ENCODE assay signal across 8 mouse cellular contexts in the genomic region with DNA sequence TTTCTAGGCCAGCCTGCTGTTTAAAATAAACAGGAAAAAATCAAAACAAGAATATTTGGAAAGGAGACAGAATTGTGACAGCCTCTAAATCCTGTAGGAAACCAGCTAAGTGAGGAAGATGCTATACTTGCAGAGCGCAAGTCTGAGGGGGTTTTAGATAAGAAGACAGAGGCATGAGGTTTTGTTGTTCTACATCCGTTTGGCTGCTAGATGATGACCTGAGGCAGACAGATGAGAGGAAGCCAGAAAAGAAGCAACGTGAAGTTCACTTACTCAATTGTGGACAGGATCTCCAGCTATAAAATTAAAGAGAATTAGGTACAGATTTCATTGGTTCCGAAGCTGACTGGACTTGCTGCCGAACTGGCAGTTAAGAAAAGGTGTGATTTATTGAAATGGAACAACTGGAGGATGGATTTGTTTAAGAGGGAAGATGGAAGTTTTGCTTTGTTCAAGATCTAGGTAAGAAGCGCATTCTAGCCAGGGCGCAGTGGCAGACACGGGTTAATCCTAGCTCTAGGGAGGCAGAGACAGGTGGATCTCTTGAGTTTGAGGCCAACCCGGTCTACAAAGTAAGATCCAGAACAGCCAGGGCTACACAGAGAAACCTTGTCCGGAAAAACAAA. TPM values are rescaled to one million over a fixed set of nuclear protein-coding genes. Genes with fewer than 3 reads are reported as not detected.
A peak's percentile ranks its signal among the peaks of the same experiment; 100 is the strongest.
DNase-seq lines count a peak whose midpoint lies in the region; ATAC-seq lines count a peak whose summit lies in the region.

No protein-coding gene starts in this region.

- peak overlapping the region; percentile 44 for H3K4me3 ChIP-seq in hindbrain, embryonic 14.5 days (replicated peaks; ENCODE audit: low read length)
- H3K4me3 ChIP-seq in midbrain, embryonic 13.5 days (replicated peaks), result peak overlapping the region; percentile 64

- H3K4me2 ChIP-seq in hindbrain, embryonic 14.5 days (replicated peaks), result peak overlapping the region; percentile 81
- H3K4me2 ChIP-seq in midbrain, embryonic 13.5 days (replicated peaks), result peak overlapping the region; percentile 74

- no peaks in the 10 kb centered on the region for H3K9me3 ChIP-seq in hindbrain, embryonic 14.5 days (ENCODE audit: control insufficient read depth, low read length)
- no peaks in the 10 kb centered on the region for H3K9me3 ChIP-seq in midbrain, embryonic 13.5 days

- peaks cover 19% of the 10 kb centered on the region for H3K4me1 ChIP-seq in hindbrain, embryonic 14.5 days (replicated peaks; ENCODE audit: control insufficient read depth, insufficient read depth, low read length)
- peaks cover 32% of the 10 kb centered on the region for H3K4me1 ChIP-seq in midbrain, embryonic 13.5 days (replicated peaks)

- no peak; the same call in 1 of the 2 replicates for ATAC-seq in hindbrain, embryonic 14.5 days (ENCODE audit: low FRiP score)
- ATAC-seq in midbrain, embryonic 13.5 days, result no peak; the same call in 1 of the 2 replicates

- peak; percentile 32 for DNase-seq in kidney, adult 9 months
- no peak for DNase-seq in kidney, postnatal 36 days
- peak; percentile 24 for DNase-seq in T-cell, adult 2 months (ENCODE audit: low spot score)
- peak; percentile 29 for DNase-seq in hindbrain, embryonic 14.5 days (ENCODE audit: low spot score)
- no peak for DNase-seq in adrenal gland, adult 2 months
- no peak for DNase-seq in right cerebral cortex, postnatal 25 days
- no peak for DNase-seq in gastrocnemius, postnatal 25 days

- H3K27me3 ChIP-seq in hindbrain, embryonic 14.5 days (ENCODE audit: control insufficient read depth, insufficient read depth, low read length), result no peaks in the 10 kb centered on the region
- H3K27me3 ChIP-seq in midbrain, embryonic 13.5 days, result no peaks in the 10 kb centered on the region

- H3K27ac ChIP-seq in hindbrain, embryonic 14.5 days, result peak overlapping the region; percentile 69
- H3K27ac ChIP-seq in midbrain, embryonic 13.5 days, result no peak overlapping the region

- peaks cover 22% of the 10 kb centered on the region for H3K36me3 ChIP-seq in hindbrain, embryonic 14.5 days (replicated peaks; ENCODE audit: control insufficient read depth, insufficient read depth)
- peaks cover 25% of the 10 kb centered on the region for H3K36me3 ChIP-seq in midbrain, embryonic 13.5 days

- peak overlapping the region; percentile 77 for H3K9ac ChIP-seq in hindbrain, embryonic 14.5 days
- peak overlapping the region; percentile 75 for H3K9ac ChIP-seq in midbrain, embryonic 13.5 days (replicated peaks)

- 38% methylated on average over 10 of the region's 10 CpGs for WGBS in hindbrain, embryonic 14.5 days
- WGBS in midbrain, embryonic 13.5 days, result 33% methylated on average over 10 of the region's 10 CpGs

RNA-seq across cellular contexts. Expression of a gene that starts 0.8 kb away (rescaled TPM):
- polyA plus RNA-seq in hindbrain, embryonic 14.5 days (2014; fragmentation: Nextera tagmentation; extraction: Ambion mirVana), result 17.2 and 17.7 TPM in 2 replicates
- polyA plus RNA-seq in midbrain, embryonic 13.5 days (2015; fragmentation: Nextera tagmentation; extraction: Ambion mirVana), result 22.9 and 23.9 TPM in 2 replicates
- total RNA-seq in adrenal gland, adult 2 months (2021), result 10 to 100 TPM; 13.3 to 19.3 TPM
- polyA plus RNA-seq in adrenal gland, adult 2 months (2012; rRNA removed), result 4.1 and 4.5 TPM in 2 replicates
- total RNA-seq in gastrocnemius, postnatal 25 days (2021), result 1 to 10 TPM; 6.4 to 6.9 TPM

RNA-seq across cellular contexts. Expression of a gene that starts 0.9 kb away (rescaled TPM):
- polyA plus RNA-seq in hindbrain, embryonic 14.5 days (2014; fragmentation: Nextera tagmentation; extraction: Ambion mirVana), result 152 and 165 TPM in 2 replicates
- 199 and 201 TPM in 2 replicates for polyA plus RNA-seq in midbrain, embryonic 13.5 days (2015; fragmentation: Nextera tagmentation; extraction: Ambion mirVana)
- total RNA-seq in adrenal gland, adult 2 months (2021), result 10 to 100 TPM; 38.3 to 40.4 TPM
- 5.2 and 7.3 TPM in 2 replicates for polyA plus RNA-seq in adrenal gland, adult 2 months (2012; rRNA removed)
- total RNA-seq in gastrocnemius, postnatal 25 days (2021), result 10 to 100 TPM; 35.6 to 36.4 TPM

RNA-seq across cellular contexts. Expression of a gene that starts 41.3 kb away (rescaled TPM):
- 45.5 and 55.0 TPM in 2 replicates for polyA plus RNA-seq in hindbrain, embryonic 14.5 days (2014; fragmentation: Nextera tagmentation; extraction: Ambion mirVana)
- 48.4 and 49.4 TPM in 2 replicates for polyA plus RNA-seq in midbrain, embryonic 13.5 days (2015; fragmentation: Nextera tagmentation; extraction: Ambion mirVana)
- total RNA-seq in adrenal gland, adult 2 months (2021), result 10 to 100 TPM; 40.0 to 54.5 TPM
- polyA plus RNA-seq in adrenal gland, adult 2 months (2012; rRNA removed), result 39.5 and 48.4 TPM in 2 replicates
- 10 to 100 TPM; 22.7 to 39.4 TPM for total RNA-seq in gastrocnemius, postnatal 25 days (2021)

RNA-seq across cellular contexts. Expression of a gene that starts 41.5 kb away (rescaled TPM):
- polyA plus RNA-seq in hindbrain, embryonic 14.5 days (2014; fragmentation: Nextera tagmentation; extraction: Ambion mirVana), result 36.3 and 37.4 TPM in 2 replicates
- polyA plus RNA-seq in midbrain, embryonic 13.5 days (2015; fragmentation: Nextera tagmentation; extraction: Ambion mirVana), result 28.1 and 28.6 TPM in 2 replicates
- total RNA-seq in adrenal gland, adult 2 months (2021), result 10 to 100 TPM; 16.1 to 17.8 TPM
- polyA plus RNA-seq in adrenal gland, adult 2 months (2012; rRNA removed), result 4.2 and 5.1 TPM in 2 replicates
- 1 to 10 TPM; 8.6 to 8.7 TPM for total RNA-seq in gastrocnemius, postnatal 25 days (2021)

Comparison
In these comparisons a context has a peak if more than half of its experiments do, and no peak if none do; other contexts are left out.
1. DNase-seq: peak in kidney, adult 9 months (single experiment), T-cell, adult 2 months (single experiment) and hindbrain, embryonic 14.5 days (single experiment); none in kidney, postnatal 36 days (0 of 2), adrenal gland, adult 2 months (single experiment), right cerebral cortex, postnatal 25 days (single experiment) and gastrocnemius, postnatal 25 days (single experiment).
2. RNA of a gene that starts 0.9 kb away (polyA plus RNA-seq): 199 to 201 TPM in midbrain, embryonic 13.5 days and 152 to 165 TPM in hindbrain, embryonic 14.5 days; 5.2 to 7.3 TPM in adrenal gland, adult 2 months; every median in the first group is over 10 times any median in the second.